Mouse (Mus musculus) hematopoietic stem cell, adult 5-6 weeks (primary cell): ENCODE measurements around the gene Ehd3. TPM values are rescaled to one million over a fixed set of nuclear protein-coding genes. Genes with fewer than 3 reads are reported as not detected.

Source experiments
- ATAC-seq, 2 experiments: fragments of 125-278 bp in 1 of 2; replicated peaks in 1 of 2; 2 replicates each; pipeline ENCODE4 v1.8.0; 2016 to 2017; ENCODE audit warnings: inconsistent platforms in 2 of 2, mild to moderate bottlenecking in 2 of 2, moderate number of reproducible peaks in 2 of 2, low read depth in 1 of 2, moderate TSS enrichment in 1 of 2; ENCODE audit not compliant: low FRiP score in 2 of 2, poor library complexity in 2 of 2, severe bottlenecking in 2 of 2, insufficient read depth in 1 of 2, low TSS enrichment in 1 of 2
- total RNA-seq: library from RNA; stranded (forward); fragments of 172-1452, 232-1000 nt; gene quantifications from 2 replicates; pipeline ENCODE4 v1.2.3, GENCODE M21; 2017

The Ehd3 gene
- total RNA-seq, 1 experiment from 2014 or later = 6.4 TPM

DNA sequence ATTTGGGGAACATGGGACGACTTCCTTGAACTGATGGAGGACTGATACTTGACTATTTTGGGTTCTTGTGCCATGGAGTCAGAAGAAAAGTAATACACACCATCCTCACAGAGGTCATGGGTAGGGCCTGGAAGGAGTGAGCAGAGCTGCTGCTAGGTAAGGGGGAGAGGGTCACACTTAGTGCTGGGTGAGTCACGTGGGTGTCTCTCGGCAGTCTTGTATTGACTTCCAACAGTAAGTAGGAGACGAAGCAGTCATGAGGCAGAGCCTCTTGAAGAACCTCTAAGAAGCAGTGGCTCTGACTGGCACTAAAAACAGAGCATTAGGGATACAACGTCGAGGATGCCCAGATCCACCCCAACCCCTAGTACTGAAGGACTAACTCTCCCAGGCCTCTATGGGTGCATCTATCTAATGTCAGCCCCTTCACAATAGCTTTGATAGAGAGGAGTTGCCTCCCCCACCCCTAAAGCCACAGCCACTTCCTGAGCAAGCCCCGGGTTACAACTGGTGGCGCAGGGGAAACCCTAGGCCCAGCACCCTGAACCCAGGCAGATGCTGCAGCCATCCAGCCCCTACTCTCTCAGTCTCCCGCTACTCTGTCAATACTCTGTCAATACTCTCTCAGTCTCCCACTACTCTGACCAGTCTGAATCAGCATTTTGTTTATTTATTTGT is 65.2 kb downstream of the Ehd3 start:
- peak in 1 of 2 experiments; percentile 40; a peak in 1 of 4 replicates for ATAC-seq

DNA sequence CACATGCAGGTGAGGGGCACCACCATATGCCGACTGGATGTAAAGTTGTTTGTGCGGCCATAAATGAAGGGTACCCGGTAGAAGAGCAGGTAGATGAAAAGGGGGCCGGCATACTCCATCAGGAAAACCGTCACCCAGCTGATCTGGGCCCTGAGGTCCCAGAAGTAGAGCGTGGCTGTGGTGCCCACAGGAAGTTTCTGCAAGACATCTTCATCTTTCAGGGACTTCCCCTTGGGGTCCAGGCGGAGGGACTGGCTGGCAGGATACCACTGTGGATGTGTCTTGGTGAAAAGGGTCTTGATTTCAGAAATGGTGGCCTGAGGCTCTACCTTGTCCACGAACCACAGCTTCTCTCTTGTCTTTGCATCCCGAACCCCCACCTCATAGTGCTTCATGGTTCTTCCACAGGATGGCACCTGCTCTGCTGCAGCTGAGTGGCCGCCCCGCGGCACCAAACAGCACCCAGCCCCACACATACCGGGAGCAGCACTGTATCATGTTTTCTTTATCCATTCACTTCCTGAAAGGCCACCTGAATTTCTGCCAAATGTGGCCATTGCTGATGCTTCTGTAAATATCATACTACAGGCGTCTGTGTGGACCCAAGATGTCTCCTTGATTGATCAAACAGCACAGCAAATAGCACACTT is 67.1 kb downstream of the Ehd3 start:
- ATAC-seq = no peak

DNA sequence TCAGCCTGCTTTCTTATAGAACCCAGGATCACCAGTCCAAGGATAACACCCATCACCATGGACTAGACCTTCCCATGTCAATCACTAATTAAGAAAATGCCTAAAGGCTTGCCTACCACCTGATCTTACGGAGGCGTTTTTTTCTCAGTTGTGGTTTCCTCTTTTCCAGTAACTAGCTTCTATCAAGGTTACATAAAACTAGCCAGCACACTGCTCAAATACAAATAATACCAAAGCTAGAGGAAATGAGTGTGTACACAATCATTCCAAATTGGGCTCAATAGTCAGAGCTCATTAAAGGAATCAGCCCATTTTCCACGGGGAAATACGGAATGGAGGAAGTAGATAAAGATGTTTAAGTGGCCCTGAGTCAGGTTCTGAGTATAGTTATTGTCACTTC is 71.3 kb downstream of the Ehd3 start:
- ATAC-seq = peak; percentile 55 to 64; a peak in 3 of 4 replicates

DNA sequence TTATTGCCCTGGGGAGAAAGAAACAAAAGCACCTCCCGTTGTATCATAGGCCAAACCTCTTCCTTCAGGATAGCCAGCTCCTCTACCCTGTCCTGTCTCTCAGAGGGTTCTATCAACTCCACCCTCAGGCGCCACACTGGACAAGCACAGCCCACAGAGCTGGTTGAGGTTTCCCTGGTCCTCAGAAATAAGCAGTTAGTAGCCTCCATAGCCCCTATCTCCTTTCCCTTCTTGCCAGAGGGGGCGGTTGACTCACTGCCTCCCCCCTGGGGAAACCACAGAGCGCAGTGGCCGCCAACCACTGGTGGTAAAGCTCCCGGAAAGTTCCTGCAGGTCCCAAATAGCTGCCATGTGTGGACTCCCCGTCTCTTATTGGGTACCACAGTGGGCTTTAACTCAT is 71.7 kb downstream of the Ehd3 start:
- ATAC-seq = peak; percentile 43 to 65

DNA sequence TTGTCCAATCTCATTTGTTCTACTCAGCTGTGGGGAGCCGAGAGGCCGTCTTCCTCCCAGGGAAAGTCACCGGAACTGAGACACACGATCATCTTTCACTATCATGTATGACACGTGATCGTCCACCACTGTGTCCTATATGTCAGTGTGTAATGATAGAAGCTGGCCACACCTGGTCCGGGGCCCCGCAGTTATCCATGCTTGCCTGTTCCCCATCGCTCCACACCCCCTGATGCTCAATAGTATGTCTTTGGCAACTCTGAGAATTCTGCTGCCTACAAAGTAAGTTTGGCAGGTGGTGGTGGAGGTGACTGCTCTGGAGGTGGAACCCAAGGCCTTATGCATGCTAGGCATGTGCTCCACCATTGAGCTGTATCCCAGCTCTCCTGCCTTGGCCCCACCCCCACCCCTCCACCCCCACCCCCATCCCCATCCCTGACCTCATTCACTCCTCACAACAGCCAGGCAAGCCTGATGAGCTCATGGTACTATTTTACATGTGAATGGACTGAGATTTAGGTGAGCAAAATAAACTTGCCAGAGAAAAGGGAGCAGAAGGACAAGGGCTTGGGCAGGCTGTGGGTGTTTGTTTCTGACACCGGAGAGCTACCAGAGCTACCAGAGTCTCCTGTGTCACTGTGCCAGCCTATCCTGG is 75.5 kb downstream of the Ehd3 start:
- no peak for ATAC-seq

DNA sequence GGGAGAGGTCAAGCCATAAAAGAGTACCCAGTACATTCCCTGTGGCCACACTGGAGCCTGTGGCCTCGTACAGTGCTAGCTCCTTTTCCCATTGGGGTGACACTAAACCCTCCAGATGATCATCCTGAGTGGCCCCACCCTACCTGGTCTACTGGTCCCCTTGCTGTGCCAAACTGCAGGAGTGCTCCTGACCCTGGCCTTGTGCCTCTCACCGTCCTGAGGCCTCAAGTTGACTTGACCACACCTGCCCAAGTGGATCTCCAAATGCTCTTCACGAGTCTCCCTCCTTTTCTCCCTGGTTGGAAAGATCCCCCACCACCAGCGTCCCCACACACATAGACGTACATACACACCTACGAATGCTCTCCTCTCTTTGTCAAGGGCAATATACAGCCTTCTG is 76.4 kb downstream of the Ehd3 start:
- ATAC-seq = no peak

DNA sequence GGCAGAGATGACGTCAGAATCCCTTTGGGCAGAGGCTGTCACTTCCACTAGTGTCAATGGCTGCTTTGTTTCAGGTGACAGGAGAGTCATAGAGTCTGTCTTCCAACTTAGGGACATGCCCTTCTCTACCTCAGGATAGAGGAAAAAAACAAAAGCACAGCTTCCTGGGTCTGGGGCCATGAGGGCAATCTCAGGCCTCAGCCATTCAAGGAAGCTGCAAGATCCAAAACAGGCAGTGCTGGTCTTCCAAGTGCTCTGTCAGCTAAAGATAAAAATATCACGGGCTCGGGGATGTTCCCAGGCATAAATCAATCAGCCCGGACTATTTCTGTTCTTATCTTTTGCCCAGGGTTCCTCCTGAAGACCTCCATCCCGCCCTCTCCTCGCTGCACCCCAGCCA is 77.4 kb downstream of the Ehd3 start:
- ATAC-seq = no peak

Other genes with a start within 250 kb of the Ehd3 start
- not detected in 2 replicates for gene Galnt14, start 93.7 kb upstream of the Ehd3 start, total RNA-seq
- gene Xdh, start 146.1 kb downstream of the Ehd3 start, total RNA-seq = 7.8 and 17.8 TPM in 2 replicates
- gene Srd5a2, start 243.8 kb downstream of the Ehd3 start, total RNA-seq = not detected in 2 replicates